Mouse (Mus musculus) liver, adult 2 months (tissue): ENCODE results near the gene Mief2. TPM values are rescaled to one million over a fixed set of nuclear protein-coding genes. Genes with fewer than 3 reads are reported as not detected.

Experiments used
- DNase-seq: peaks from one replicate; pipeline ENCODE4 v3.0.0-alpha.2; 2011; ENCODE audit warnings: low read depth, low spot score; ENCODE audit errors: extremely low read depth
- H3K27ac ChIP-seq: fragments of 200-500 bp; replicated peaks from 2 replicates; pipeline ENCODE4 v1.5.1; 2012; ENCODE audit warnings: low read depth, mild to moderate bottlenecking, control low read depth, inconsistent platforms, low read length; ENCODE audit not compliant: insufficient read depth
- H3K27me3 ChIP-seq: fragments of 200-500 bp; 2 replicates; pipeline ENCODE4 v1.6.1; 2012; ENCODE audit warnings: mild to moderate bottlenecking, moderate library complexity, low read length, inconsistent platforms; ENCODE audit not compliant: control insufficient read depth, insufficient read depth
- H3K36me3 ChIP-seq: fragments of 200-500 bp; 2 replicates; pipeline ENCODE4 v1.6.1; 2012; ENCODE audit warnings: low read length, inconsistent platforms; ENCODE audit not compliant: control insufficient read depth, insufficient read depth
- H3K4me1 ChIP-seq: fragments of 200-500 bp; 2 replicates; pipeline ENCODE4 v1.6.1; 2011; ENCODE audit warnings: low read length; ENCODE audit not compliant: control insufficient read depth, insufficient read depth
- H3K4me3 ChIP-seq: fragments of 200-500 bp; 2 replicates; pipeline ENCODE4 v1.5.1; 2011; ENCODE audit warnings: low read depth, mild to moderate bottlenecking, control low read depth, low read length, moderate library complexity; ENCODE audit not compliant: insufficient read depth
- H3K79me2 ChIP-seq: fragments of 200-500 bp; 2 replicates; pipeline ENCODE4 v1.6.1; 2012; ENCODE audit warnings: inconsistent platforms, mild to moderate bottlenecking, low read length, moderate library complexity; ENCODE audit not compliant: control insufficient read depth, insufficient read depth
- H3K9ac ChIP-seq: fragments of 200-500 bp; 2 replicates; pipeline ENCODE4 v1.6.1; 2012; ENCODE audit warnings: low read depth, mild to moderate bottlenecking, control low read depth, inconsistent platforms, low read length
- CTCF ChIP-seq: fragments of 200-500 bp; IDR thresholded peaks from 2 replicates; pipeline ENCODE4 v1.5.1; 2011; ENCODE audit warnings: low read depth, low read length, control low read depth
- POLR2A ChIP-seq: fragments of 200-500 bp; IDR thresholded peaks from 2 replicates; pipeline ENCODE4 v1.6.1; 2011; ENCODE audit warnings: low read length, control low read depth; ENCODE audit not compliant: insufficient read depth; ENCODE audit errors: extremely low read depth
- WGBS: fragments of 180-500 bp; shearing (Covaris S2); methylation state at CpG from one replicate; pipeline ENCODE4 v1.1.7; 2018; 5-methylcytosine and 5-hydroxymethylcytosine counted together
- polyA plus RNA-seq: library from polyadenylated mRNA; depleted of rRNA; stranded (reverse); fragments of >200 nt; gene quantifications from 2 replicates; pipeline ENCODE4 v1.2.3, GENCODE M21; 2012
- total RNA-seq: library from RNA; depleted of rRNA; stranded (reverse); fragments of >200 nt; gene quantifications from 2 replicates; pipeline ENCODE4 v1.2.3, GENCODE M21; 2014

Mief2 gene
- total and polyA plus RNA-seq, 2 experiments = 13.1 to 26.3 TPM

DNA sequence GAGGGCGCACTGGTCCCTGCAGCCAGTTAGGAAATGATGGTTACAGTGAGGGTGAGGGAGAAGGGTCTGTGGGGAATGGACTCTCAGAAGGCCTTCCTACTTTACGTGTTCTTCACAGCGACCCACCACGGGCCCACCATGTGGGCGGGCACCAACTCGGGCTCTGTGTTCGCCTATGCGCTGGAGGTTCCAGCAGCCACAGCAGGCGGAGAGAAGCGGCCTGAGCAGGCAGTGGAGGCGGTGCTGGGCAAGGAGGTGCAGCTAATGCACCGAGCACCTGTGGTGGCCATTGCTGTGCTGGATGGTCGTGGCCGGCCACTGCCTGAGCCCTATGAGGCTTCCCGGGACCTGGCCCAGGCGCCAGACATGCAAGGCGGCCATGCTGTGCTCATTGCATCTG lies 17.0 kb upstream of the Mief2 start:
- TF ChIP-seq POLR2A (no peak), CTCF (no peak)
- peaks cover 16% of the 10 kb centered on the region; the same call in 1 of the 2 replicates for H3K36me3 ChIP-seq
- H3K79me2 ChIP-seq = no peaks in the 10 kb centered on the region
- peaks cover 6% of the 10 kb centered on the region; the same call in 1 of the 2 replicates for H3K4me1 ChIP-seq
- DNase-seq = no peak
- H3K27ac ChIP-seq = no peak overlapping the region
- H3K4me3 ChIP-seq = no peak overlapping the region
- H3K27me3 ChIP-seq = no peaks in the 10 kb centered on the region
- WGBS = 95% methylated on average over 17 of the region's 17 CpGs
- H3K9ac ChIP-seq = no peak overlapping the region

- Histone ChIP-seq H3K27ac (no peak overlapping the region), H3K9ac (no peak overlapping the region), H3K79me2 (no peaks in the 10 kb centered on the region), H3K4me1 (peaks cover 6% of the 10 kb centered on the region; the same call in 1 of the 2 replicates), H3K27me3 (no peaks in the 10 kb centered on the region), H3K36me3 (peaks cover 17% of the 10 kb centered on the region; the same call in 1 of the 2 replicates), H3K4me3 (no peak overlapping the region)
- WGBS = 95% methylated on average over 18 of the region's 18 CpGs
- DNase-seq = no peak
- TF ChIP-seq POLR2A = no peak
- TF ChIP-seq CTCF = no peak
Measured at GRCm38 (mm10) chr11:60712040-60712439, 16.2 kb upstream of the Mief2 start.

GRCm38 (mm10) chr11:60712639-60713255 lies 15.5 kb upstream of the Mief2 start:
- peaks cover 17% of the 10 kb centered on the region; the same call in 1 of the 2 replicates for H3K36me3 ChIP-seq

GRCm38 (mm10) chr11:60715833-60716232 lies 12.4 kb upstream of the Mief2 start:
- Histone ChIP-seq H3K27ac (no peak overlapping the region), H3K4me1 (no peaks in the 10 kb centered on the region), H3K4me3 (no peak overlapping the region), H3K9ac (no peak overlapping the region), H3K27me3 (no peaks in the 10 kb centered on the region), H3K36me3 (peaks cover 34% of the 10 kb centered on the region; the same call in 1 of the 2 replicates), H3K79me2 (no peaks in the 10 kb centered on the region)
- TF ChIP-seq CTCF = no peak
- TF ChIP-seq POLR2A = no peak
- 89% methylated on average over 5 of the region's 5 CpGs for WGBS
- DNase-seq = no peak

More at GRCm38 (mm10) chr11:60712639-60713255, 15.5 kb upstream of the Mief2 start:
- Histone ChIP-seq H3K27ac (no peak overlapping the region), H3K4me1 (peaks cover 4% of the 10 kb centered on the region; the same call in 1 of the 2 replicates), H3K27me3 (no peaks in the 10 kb centered on the region), H3K79me2 (no peaks in the 10 kb centered on the region), H3K4me3 (no peak overlapping the region), H3K9ac (no peak overlapping the region)
- TF ChIP-seq CTCF = no peak
- TF ChIP-seq POLR2A = no peak
- no peak for DNase-seq
- WGBS = 92% methylated on average over 13 of the region's 13 CpGs

DNA sequence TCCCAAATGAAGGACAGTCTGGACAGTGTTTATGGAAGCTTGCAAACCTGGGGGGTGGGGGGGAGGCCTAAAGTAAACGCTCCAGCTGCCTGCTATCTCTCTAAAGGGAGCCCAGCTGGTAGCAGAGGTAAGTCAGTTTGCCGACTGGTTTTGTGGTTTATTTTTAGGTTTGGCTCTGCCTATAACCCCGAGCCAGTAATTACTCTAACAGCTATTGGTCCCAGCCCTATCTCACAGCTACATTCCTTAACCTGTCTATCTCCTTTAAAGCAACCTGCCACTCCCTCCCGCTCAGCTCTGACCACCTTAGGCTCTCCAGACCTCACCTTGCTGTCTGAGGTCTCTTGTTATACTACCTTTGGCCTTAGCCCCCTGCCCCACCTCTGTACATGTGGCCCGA lies 8.9 kb upstream of the Mief2 start:
- Histone ChIP-seq H3K36me3 (peaks cover 42% of the 10 kb centered on the region; the same call in 1 of the 2 replicates), H3K79me2 (no peaks in the 10 kb centered on the region), H3K9ac (no peak overlapping the region), H3K27ac (no peak overlapping the region), H3K4me1 (no peaks in the 10 kb centered on the region), H3K27me3 (no peaks in the 10 kb centered on the region), H3K4me3 (no peak overlapping the region)
- WGBS = 86% methylated on average over 5 of the region's 5 CpGs
- TF ChIP-seq POLR2A (no peak), CTCF (no peak)
- no peak for DNase-seq

GRCm38 (mm10) chr11:60726601-60727391 lies 1.4 kb upstream of the Mief2 start, which contains the start of gene Flii:
Gene Flii, minus strand, starts transcription at chr11:60727263.
- peak; percentile 65 for DNase-seq
- peak within 1 kb of the TSS; percentile 99 for H3K4me3 ChIP-seq
- no peaks in the 10 kb centered on the region for H3K27me3 ChIP-seq
- peak within 1 kb of the TSS; percentile 86 for H3K27ac ChIP-seq
- H3K36me3 ChIP-seq = peaks cover 6% of the 10 kb centered on the region; the same call in 1 of the 2 replicates
- peak within 1 kb of the TSS; percentile 99 for H3K9ac ChIP-seq
- H3K4me1 ChIP-seq = peaks cover 34% of the 10 kb centered on the region
- TF ChIP-seq CTCF (peak; percentile 53), POLR2A (peak; percentile 45; the same call in 1 of the 2 replicates)
- H3K79me2 ChIP-seq = peaks cover 9% of the 10 kb centered on the region; the same call in 1 of the 2 replicates
- under 1% methylated on average over 66 of the region's 71 CpGs for WGBS
